Mouse (Mus musculus): ENCODE measurements around the gene Flad1. TPM values are rescaled to one million over a fixed set of nuclear protein-coding genes. Genes with fewer than 3 reads are reported as not detected.
"Not testable (repeated sequence)": the region's sequence is repeated elsewhere in the genome, so short reads cannot be mapped to it uniquely, and the experiment has no call there.

The Flad1 gene
- polyA plus RNA-seq, 1 experiment from 2014 or later = 27.1 TPM

GRCm38 (mm10) chr3:89437269-89437668 lies 25.6 kb upstream of the Flad1 start:
- peak overlapping the region; percentile 58 for H3K4me3 ChIP-seq
- no peaks in the 10 kb centered on the region for H3K9me3 ChIP-seq
- H3K4me1 ChIP-seq = peaks cover 34% of the 10 kb centered on the region
- H3K27me3 ChIP-seq = no peaks in the 10 kb centered on the region
- H3K27ac ChIP-seq = peak overlapping the region; percentile 73
- no peak; the same call in 1 of the 2 replicates for ATAC-seq (ENCODE audit: low FRiP score, low read depth)
- H3K36me3 ChIP-seq = peaks cover 44% of the 10 kb centered on the region
- peak overlapping the region; percentile 72 for H3K9ac ChIP-seq
- peak overlapping the region; percentile 73 for H3K4me2 ChIP-seq (replicated peaks)
- WGBS = 32% methylated on average over 5 of the region's 5 CpGs

DNA sequence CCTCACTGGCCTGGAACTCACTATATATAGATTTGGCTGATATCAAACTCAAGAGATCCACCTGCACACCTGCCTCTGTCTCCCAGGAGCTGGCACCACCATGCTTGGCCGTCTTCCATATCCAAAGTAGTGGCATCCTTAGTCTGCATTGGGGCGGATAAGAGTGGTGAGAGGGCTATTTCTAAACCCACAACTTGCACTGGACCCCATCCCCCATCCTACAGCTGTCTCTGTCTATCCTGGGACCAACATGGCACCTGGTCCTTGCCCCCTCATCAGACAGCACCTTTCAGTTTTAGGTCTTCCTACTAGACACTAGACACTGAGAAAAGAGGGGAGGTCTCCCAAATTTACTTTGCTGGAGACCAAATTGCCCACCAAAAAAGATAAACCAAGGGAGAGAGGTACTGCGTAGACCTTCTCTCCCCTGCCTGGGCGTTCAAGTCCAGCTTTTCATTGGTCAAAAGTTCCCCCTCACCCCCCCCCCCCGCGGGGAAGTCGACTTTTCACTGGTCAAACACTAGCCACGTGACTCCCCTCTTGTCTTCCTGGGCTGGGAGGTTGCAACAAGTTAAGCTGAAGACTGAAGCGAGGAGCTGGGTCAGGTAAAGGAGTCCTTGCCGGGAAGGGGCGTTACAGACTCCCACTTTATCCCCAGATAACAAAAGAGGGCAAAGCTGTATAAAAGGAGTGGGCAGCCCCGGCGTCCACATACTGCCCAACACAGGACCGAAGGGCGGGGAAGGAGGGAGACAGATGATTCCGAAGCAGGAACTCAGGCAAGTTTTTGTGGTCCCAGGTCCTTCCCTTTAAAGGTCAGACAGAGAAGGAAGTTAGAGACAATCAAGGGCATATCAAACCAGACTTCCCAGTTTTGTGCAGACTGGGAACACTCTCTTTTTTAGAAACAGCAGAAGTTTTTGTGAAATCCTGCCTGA lies 24.8 kb upstream of the Flad1 start, which contains the start of gene Pbxip1:
Gene Pbxip1 (plus strand): TSS at position 531 of the 938 bp plus-strand sequence.
- H3K4me2 ChIP-seq (replicated peaks) = peak within 1 kb of the TSS; percentile 73
- ATAC-seq (ENCODE audit: low FRiP score, low read depth) = peak; percentile 85
- H3K36me3 ChIP-seq = peaks cover 47% of the 10 kb centered on the region
- peak within 1 kb of the TSS; percentile 58 for H3K4me3 ChIP-seq
- peak within 1 kb of the TSS; percentile 72 for H3K9ac ChIP-seq
- WGBS = 6% methylated on average over 16 of the region's 16 CpGs
- H3K27me3 ChIP-seq = no peaks in the 10 kb centered on the region
- peaks cover 42% of the 10 kb centered on the region for H3K4me1 ChIP-seq
- H3K27ac ChIP-seq = peak within 1 kb of the TSS; percentile 73
- no peaks in the 10 kb centered on the region for H3K9me3 ChIP-seq

DNA sequence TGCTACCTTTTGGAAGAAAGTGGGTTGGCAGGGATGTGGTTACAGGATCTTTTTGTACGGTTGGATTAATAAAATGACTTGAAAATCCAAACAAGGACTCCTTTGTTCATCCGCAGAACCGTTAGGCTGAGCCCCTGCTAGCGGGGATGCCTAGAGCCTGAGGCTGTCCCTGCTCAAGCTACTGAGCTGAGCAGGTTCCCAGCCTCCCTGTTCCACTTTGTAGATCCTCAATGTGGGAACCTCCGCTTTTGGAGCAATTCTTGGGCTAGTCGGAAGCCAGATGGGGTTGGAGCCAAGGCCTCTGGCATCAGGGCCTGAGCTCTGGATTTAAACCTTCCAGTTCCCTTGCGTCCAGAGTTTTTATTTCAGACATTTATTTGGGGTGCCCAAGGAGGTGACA lies 23.4 kb upstream of the Flad1 start:
- Histone ChIP-seq H3K4me1 (peaks cover 49% of the 10 kb centered on the region), H3K9me3 (no peaks in the 10 kb centered on the region), H3K36me3 (peaks cover 35% of the 10 kb centered on the region), H3K4me3 (no peak overlapping the region), H3K9ac (no peak overlapping the region), H3K27me3 (no peaks in the 10 kb centered on the region), H3K4me2 (replicated peaks) (no peak overlapping the region), H3K27ac (peak overlapping the region; percentile 55; the same call in 1 of the 2 replicates)
- ATAC-seq (ENCODE audit: low FRiP score, low read depth) = no peak
- 65% methylated on average over 7 of the region's 7 CpGs for WGBS

- Histone ChIP-seq H3K4me2 (replicated peaks) (peak overlapping the region; percentile 4; the same call in 1 of the 2 replicates), H3K9me3 (no peaks in the 10 kb centered on the region), H3K36me3 (peaks cover 32% of the 10 kb centered on the region), H3K27me3 (no peaks in the 10 kb centered on the region), H3K4me1 (peaks cover 49% of the 10 kb centered on the region), H3K4me3 (no peak overlapping the region), H3K9ac (no peak overlapping the region), H3K27ac (peak overlapping the region; percentile 75)
- 84% methylated on average over 11 of the region's 11 CpGs for WGBS
- no peak for ATAC-seq (ENCODE audit: low FRiP score, low read depth)
Measured at GRCm38 (mm10) chr3:89434532-89434931, 22.9 kb upstream of the Flad1 start.

GRCm38 (mm10) chr3:89432606-89433005 lies 20.9 kb upstream of the Flad1 start:
- Histone ChIP-seq H3K36me3 (peaks cover 42% of the 10 kb centered on the region), H3K9ac (no peak overlapping the region), H3K4me1 (peaks cover 40% of the 10 kb centered on the region), H3K4me2 (replicated peaks) (no peak overlapping the region), H3K4me3 (no peak overlapping the region), H3K27ac (no peak overlapping the region), H3K27me3 (no peaks in the 10 kb centered on the region), H3K9me3 (no peaks in the 10 kb centered on the region)
- WGBS = 95% methylated on average over 8 of the region's 8 CpGs
- ATAC-seq (ENCODE audit: low FRiP score, low read depth) = no peak

DNA sequence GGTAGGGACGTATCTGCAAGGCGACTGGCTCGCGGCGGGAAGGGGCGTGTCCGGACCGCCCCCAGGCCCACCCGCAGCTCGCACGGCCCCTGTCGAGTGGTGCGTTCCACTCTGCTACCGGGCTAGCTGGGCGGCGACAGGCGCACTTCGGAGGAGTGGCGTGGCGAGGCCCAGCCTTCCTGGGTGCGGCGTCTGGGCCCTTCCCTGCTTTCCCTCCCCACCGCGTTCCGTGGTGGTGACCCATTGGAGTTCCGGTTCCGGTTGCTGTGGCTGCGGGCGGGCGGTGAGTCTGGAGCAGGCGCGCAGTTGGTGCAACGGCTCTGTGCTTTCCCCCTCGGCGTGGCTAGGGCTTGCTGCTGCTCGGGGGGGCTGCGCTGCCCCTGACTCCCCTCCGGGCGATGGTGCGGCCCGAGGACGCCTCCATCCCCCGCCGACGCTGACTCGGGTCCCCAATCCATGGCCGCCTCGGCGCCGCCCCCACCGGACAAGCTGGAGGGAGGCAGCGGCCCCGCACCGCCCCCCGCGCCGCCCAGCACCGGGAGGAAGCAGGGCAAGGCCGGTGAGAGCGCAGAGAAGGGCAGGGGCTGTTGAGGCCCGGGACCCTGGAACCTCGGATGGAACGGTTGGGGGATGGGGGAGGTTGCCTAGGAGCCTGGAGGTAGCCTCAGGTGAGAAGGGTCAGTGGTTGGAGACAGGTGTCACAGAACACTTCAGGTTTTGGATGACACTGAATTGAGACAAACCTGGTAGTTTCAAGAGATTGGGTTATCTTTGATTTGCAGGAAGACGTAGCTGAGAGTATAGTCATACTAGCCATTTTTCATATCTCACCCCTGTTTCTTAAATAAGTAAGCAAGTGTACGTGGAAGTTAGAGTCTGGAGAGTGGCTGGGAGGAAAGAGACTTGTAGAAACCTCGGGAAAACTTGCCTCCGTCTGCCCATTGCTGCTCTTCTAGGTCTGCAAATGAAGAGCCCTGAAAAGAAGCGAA lies 18.8 kb upstream of the Flad1 start, which contains the start of gene Pygo2:
Gene Pygo2 (plus strand): TSS at position 44 of the 989 bp plus-strand sequence.
- H3K4me1 ChIP-seq = peaks cover 28% of the 10 kb centered on the region
- H3K9me3 ChIP-seq = no peaks in the 10 kb centered on the region
- no peaks in the 10 kb centered on the region for H3K27me3 ChIP-seq
- H3K4me3 ChIP-seq = peak within 1 kb of the TSS; percentile 100
- ATAC-seq (ENCODE audit: low FRiP score, low read depth) = peak; percentile 98
- H3K4me2 ChIP-seq (replicated peaks) = peak within 1 kb of the TSS; percentile 85
- H3K9ac ChIP-seq = peak within 1 kb of the TSS; percentile 99
- H3K27ac ChIP-seq = peak within 1 kb of the TSS; percentile 91
- H3K36me3 ChIP-seq = peaks cover 63% of the 10 kb centered on the region
- WGBS = 2% methylated on average over 68 of the region's 68 CpGs

- not testable (repeated sequence) for H3K27ac ChIP-seq; H3K9ac ChIP-seq; ATAC-seq (ENCODE audit: low FRiP score, low read depth); H3K27me3 ChIP-seq; H3K9me3 ChIP-seq; H3K4me2 ChIP-seq (replicated peaks); H3K4me3 ChIP-seq
- peaks cover 17% of the 10 kb centered on the region for H3K4me1 ChIP-seq
- WGBS = 93% methylated on average over 7 of the region's 7 CpGs
- H3K36me3 ChIP-seq = peaks cover 65% of the 10 kb centered on the region
Measured at GRCm38 (mm10) chr3:89429021-89429420, 17.4 kb upstream of the Flad1 start.

- H3K36me3 ChIP-seq = peaks cover 57% of the 10 kb centered on the region
- H3K4me1 ChIP-seq = peaks cover 31% of the 10 kb centered on the region
- no peaks in the 10 kb centered on the region for H3K9me3 ChIP-seq
- H3K4me3 ChIP-seq = no peak overlapping the region
- H3K27me3 ChIP-seq = no peaks in the 10 kb centered on the region
- no peak overlapping the region for H3K27ac ChIP-seq
- no peak overlapping the region for H3K4me2 ChIP-seq (replicated peaks)
- 87% methylated on average over 4 of the region's 4 CpGs for WGBS
- no peak overlapping the region for H3K9ac ChIP-seq
- no peak for ATAC-seq (ENCODE audit: low FRiP score, low read depth)
Measured at GRCm38 (mm10) chr3:89425876-89426275, 14.2 kb upstream of the Flad1 start.

DNA sequence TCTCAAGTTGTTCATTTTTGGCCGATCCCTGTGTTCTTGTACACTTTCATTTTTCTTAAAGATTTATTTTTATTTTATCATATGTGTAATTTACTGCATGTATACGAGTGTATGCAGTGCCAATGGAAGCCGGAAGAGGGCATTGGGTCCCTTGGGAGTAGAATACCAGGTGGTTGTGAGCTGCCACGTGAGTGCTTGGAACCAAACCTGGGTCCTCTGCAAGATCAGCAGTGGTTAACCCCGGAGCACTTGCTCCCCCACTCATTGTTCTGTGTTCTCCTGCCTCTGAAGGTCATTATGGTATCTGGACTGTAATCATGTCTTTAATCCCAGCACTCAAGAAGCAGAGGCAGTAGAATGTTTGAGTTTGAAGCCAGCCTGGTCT lies 13.5 kb upstream of the Flad1 start:
- no peak overlapping the region for H3K9ac ChIP-seq
- H3K27me3 ChIP-seq = no peaks in the 10 kb centered on the region
- WGBS = 86% methylated on average over 5 of the region's 5 CpGs
- H3K4me1 ChIP-seq = peaks cover 36% of the 10 kb centered on the region
- H3K36me3 ChIP-seq = peaks cover 57% of the 10 kb centered on the region
- no peak overlapping the region for H3K4me3 ChIP-seq
- H3K27ac ChIP-seq = no peak overlapping the region
- no peak for ATAC-seq (ENCODE audit: low FRiP score, low read depth)
- H3K4me2 ChIP-seq (replicated peaks) = no peak overlapping the region
- H3K9me3 ChIP-seq = no peaks in the 10 kb centered on the region

- Histone ChIP-seq H3K4me3 (no peak overlapping the region), H3K27me3 (no peaks in the 10 kb centered on the region), H3K4me2 (replicated peaks) (no peak overlapping the region), H3K36me3 (peaks cover 57% of the 10 kb centered on the region), H3K9me3 (no peaks in the 10 kb centered on the region), H3K4me1 (peaks cover 42% of the 10 kb centered on the region), H3K27ac (no peak overlapping the region), H3K9ac (no peak overlapping the region)
- WGBS = 95% methylated on average over 5 of the region's 5 CpGs
- no peak for ATAC-seq (ENCODE audit: low FRiP score, low read depth)
Measured at GRCm38 (mm10) chr3:89424416-89425140, 12.9 kb upstream of the Flad1 start.

DNA sequence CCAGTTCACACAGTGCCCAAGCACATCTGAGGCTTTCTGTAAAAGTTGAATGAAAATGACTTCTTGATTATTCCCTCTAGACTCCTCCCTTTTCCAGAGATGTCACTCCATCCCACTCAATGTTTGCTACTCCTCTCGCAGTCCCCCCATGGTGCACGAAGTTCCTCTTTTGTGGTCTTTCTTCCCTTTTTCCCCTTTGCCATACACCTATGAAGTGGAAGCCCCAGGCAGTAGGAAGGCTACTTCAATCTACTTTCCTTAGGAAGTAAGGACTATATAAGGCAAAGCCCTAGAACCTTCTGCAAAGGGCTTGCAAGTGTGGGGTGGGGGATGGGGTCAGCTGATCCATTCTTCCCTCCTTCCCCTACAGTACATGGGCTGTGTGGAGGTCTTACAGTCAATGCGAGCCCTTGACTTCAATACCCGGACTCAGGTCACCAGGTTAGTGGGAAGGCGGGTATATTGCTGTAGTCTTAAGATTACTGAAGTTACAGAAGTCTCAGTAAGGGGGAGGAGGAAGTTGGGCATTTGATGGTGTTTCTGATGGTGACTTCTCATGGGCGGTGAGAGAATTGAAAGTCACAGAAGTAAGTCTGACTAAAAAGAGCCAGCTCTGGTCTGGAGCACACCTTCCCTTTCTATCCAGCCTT lies 11.0 kb upstream of the Flad1 start:
- Histone ChIP-seq H3K4me2 (replicated peaks) (peak overlapping the region; percentile 88), H3K4me1 (peaks cover 43% of the 10 kb centered on the region), H3K27ac (peak overlapping the region; percentile 88; the same call in 1 of the 2 replicates), H3K36me3 (peaks cover 47% of the 10 kb centered on the region), H3K9ac (0 out of 2 replicates have a peak overlapping the region, but pooled peaks have one; percentile 76), H3K4me3 (peak overlapping the region; percentile 68), H3K27me3 (no peaks in the 10 kb centered on the region), H3K9me3 (no peaks in the 10 kb centered on the region)
- 76% methylated on average over 6 of the region's 6 CpGs for WGBS
- ATAC-seq (ENCODE audit: low FRiP score, low read depth) = no peak

All from limb, embryonic 13.5 days (tissue).